Mouse (Mus musculus): ENCODE results near the gene Arcn1. TPM values are rescaled to one million over a fixed set of nuclear protein-coding genes. Genes with fewer than 3 reads are reported as not detected.

The Arcn1 gene
- polyA plus RNA-seq (2015; fragmentation: Nextera tagmentation; extraction: Ambion mirVana) = 113 and 121 TPM in 2 replicates

GRCm38 (mm10) chr9:44767101-44768028 lies at the start of gene Arcn1, which contains the start of gene Ift46:
Arcn1 (minus strand) TSS chr9:44767845.
Ift46 (plus strand) TSS chr9:44767908.
- no peak for TF ChIP-seq CTCF (IDR thresholded peaks at IDR 0.05; ENCODE audit: low read depth)
- Histone ChIP-seq H3K9me3 (ENCODE audit: control insufficient read depth) (no peaks in the 10 kb centered on the region), H3K4me2 (replicated peaks; ENCODE audit: low read depth) (peak within 1 kb of the TSS; percentile 68), H3K9ac (ENCODE audit: low read depth, low read length) (peak within 1 kb of the TSS; percentile 99), H3K27ac (ENCODE audit: low read depth, low read length) (peak within 1 kb of the TSS; percentile 98), H3K36me3 (ENCODE audit: control insufficient read depth, insufficient read depth) (no peaks in the 10 kb centered on the region), H3K4me1 (replicated peaks; ENCODE audit: control insufficient read depth, insufficient read depth, low read length) (0 out of 2 replicates have a peak, but pooled peaks cover 7% of the 10 kb centered on the region), H3K4me3 (ENCODE audit: low read depth, low read length) (peak within 1 kb of the TSS; percentile 94), H3K27me3 (replicated peaks; ENCODE audit: control insufficient read depth, insufficient read depth, low read length) (no peaks in the 10 kb centered on the region)
- peak; percentile 85 for ATAC-seq
- under 1% methylated on average over 82 of the region's 82 CpGs for WGBS

GRCm38 (mm10) chr9:44814179-44814578 lies 46.5 kb upstream of the Arcn1 start:
- Histone ChIP-seq H3K36me3 (ENCODE audit: control insufficient read depth, insufficient read depth) (peaks cover 99% of the 10 kb centered on the region), H3K9me3 (ENCODE audit: control insufficient read depth) (no peaks in the 10 kb centered on the region), H3K4me2 (replicated peaks; ENCODE audit: low read depth) (no peak overlapping the region), H3K4me3 (ENCODE audit: low read depth, low read length) (no peak overlapping the region), H3K27me3 (replicated peaks; ENCODE audit: control insufficient read depth, insufficient read depth, low read length) (no peaks in the 10 kb centered on the region), H3K9ac (ENCODE audit: low read depth, low read length) (no peak overlapping the region), H3K27ac (ENCODE audit: low read depth, low read length) (no peak overlapping the region), H3K4me1 (replicated peaks; ENCODE audit: control insufficient read depth, insufficient read depth, low read length) (no peaks in the 10 kb centered on the region)
- no peak for ATAC-seq
- WGBS = 95% methylated on average over 8 of the region's 8 CpGs
- TF ChIP-seq CTCF (IDR thresholded peaks at IDR 0.05; ENCODE audit: low read depth) = no peak

DNA sequence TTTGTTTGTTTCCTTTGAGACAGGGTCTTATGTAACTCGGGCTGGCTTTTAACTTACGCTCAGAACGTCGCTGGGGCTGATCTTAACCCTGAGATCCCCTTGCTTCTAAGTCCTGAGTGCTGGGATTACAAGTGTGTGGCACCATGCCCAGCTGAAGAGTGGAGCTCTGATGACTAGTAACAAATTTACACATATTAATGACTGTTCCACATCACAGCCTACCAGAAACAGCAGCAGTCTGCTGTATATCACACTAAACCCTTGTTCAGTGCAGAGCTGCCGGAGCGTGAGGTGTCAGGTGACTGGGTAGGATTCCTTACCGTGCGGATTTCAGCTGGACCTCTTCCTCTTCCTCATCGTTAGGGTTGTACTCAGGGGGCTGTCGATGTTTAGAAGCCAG lies 42.7 kb upstream of the Arcn1 start:
- ATAC-seq = no peak
- Histone ChIP-seq H3K27ac (ENCODE audit: low read depth, low read length) (no peak overlapping the region), H3K9me3 (ENCODE audit: control insufficient read depth) (no peaks in the 10 kb centered on the region), H3K4me2 (replicated peaks; ENCODE audit: low read depth) (no peak overlapping the region), H3K36me3 (ENCODE audit: control insufficient read depth, insufficient read depth) (peaks cover 95% of the 10 kb centered on the region), H3K4me1 (replicated peaks; ENCODE audit: control insufficient read depth, insufficient read depth, low read length) (no peaks in the 10 kb centered on the region), H3K27me3 (replicated peaks; ENCODE audit: control insufficient read depth, insufficient read depth, low read length) (no peaks in the 10 kb centered on the region), H3K4me3 (ENCODE audit: low read depth, low read length) (no peak overlapping the region), H3K9ac (ENCODE audit: low read depth, low read length) (no peak overlapping the region)
- WGBS = 89% methylated on average over 10 of the region's 10 CpGs
- TF ChIP-seq CTCF (IDR thresholded peaks at IDR 0.05; ENCODE audit: low read depth) = no peak

- Histone ChIP-seq H3K4me2 (replicated peaks; ENCODE audit: low read depth) (no peak overlapping the region), H3K27me3 (replicated peaks; ENCODE audit: control insufficient read depth, insufficient read depth, low read length) (no peaks in the 10 kb centered on the region), H3K4me1 (replicated peaks; ENCODE audit: control insufficient read depth, insufficient read depth, low read length) (no peaks in the 10 kb centered on the region), H3K9me3 (ENCODE audit: control insufficient read depth) (no peaks in the 10 kb centered on the region), H3K9ac (ENCODE audit: low read depth, low read length) (no peak overlapping the region), H3K36me3 (ENCODE audit: control insufficient read depth, insufficient read depth) (peaks cover 76% of the 10 kb centered on the region), H3K27ac (ENCODE audit: low read depth, low read length) (no peak overlapping the region), H3K4me3 (ENCODE audit: low read depth, low read length) (no peak overlapping the region)
- no peak for TF ChIP-seq CTCF (IDR thresholded peaks at IDR 0.05; ENCODE audit: low read depth)
- WGBS = 95% methylated on average over 10 of the region's 10 CpGs
- ATAC-seq = no peak
These were observed 40.1 kb upstream of the Arcn1 start for GRCm38 (mm10) chr9:44807778-44808177.

GRCm38 (mm10) chr9:44807141-44807540 lies 39.5 kb upstream of the Arcn1 start:
- H3K27ac ChIP-seq (ENCODE audit: low read depth, low read length) = no peak overlapping the region
- peaks cover 70% of the 10 kb centered on the region for H3K36me3 ChIP-seq (ENCODE audit: control insufficient read depth, insufficient read depth)
- no peaks in the 10 kb centered on the region for H3K9me3 ChIP-seq (ENCODE audit: control insufficient read depth)
- no peaks in the 10 kb centered on the region for H3K4me1 ChIP-seq (replicated peaks; ENCODE audit: control insufficient read depth, insufficient read depth, low read length)
- H3K9ac ChIP-seq (ENCODE audit: low read depth, low read length) = no peak overlapping the region
- H3K4me2 ChIP-seq (replicated peaks; ENCODE audit: low read depth) = no peak overlapping the region
- no peak overlapping the region for H3K4me3 ChIP-seq (ENCODE audit: low read depth, low read length)
- WGBS = 75% methylated on average over 5 of the region's 5 CpGs
- TF ChIP-seq CTCF (IDR thresholded peaks at IDR 0.05; ENCODE audit: low read depth) = no peak
- no peak for ATAC-seq
- H3K27me3 ChIP-seq (replicated peaks; ENCODE audit: control insufficient read depth, insufficient read depth, low read length) = no peaks in the 10 kb centered on the region

DNA sequence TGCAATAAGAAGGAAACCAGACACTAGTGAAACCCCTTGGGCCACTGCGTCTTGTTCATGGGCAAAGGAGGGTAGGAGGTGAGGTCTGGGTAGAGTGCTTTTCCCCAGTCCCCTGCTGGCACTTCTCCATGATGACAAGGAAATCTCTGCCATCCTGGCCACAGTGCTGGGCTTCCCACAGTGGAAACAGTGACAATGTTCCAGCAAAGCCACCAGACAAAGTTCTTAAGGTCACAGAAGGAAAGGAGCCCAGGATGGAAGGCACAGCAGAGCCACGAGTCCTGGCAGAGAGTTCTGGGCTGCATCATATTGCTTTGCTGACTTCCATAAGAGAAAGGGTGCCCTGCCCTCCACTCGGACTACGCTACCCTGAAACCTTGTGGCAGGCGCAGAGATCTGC lies 37.9 kb upstream of the Arcn1 start:
- peaks cover 55% of the 10 kb centered on the region for H3K36me3 ChIP-seq (ENCODE audit: control insufficient read depth, insufficient read depth)
- H3K9ac ChIP-seq (ENCODE audit: low read depth, low read length) = no peak overlapping the region
- H3K4me1 ChIP-seq (replicated peaks; ENCODE audit: control insufficient read depth, insufficient read depth, low read length) = no peaks in the 10 kb centered on the region
- no peak overlapping the region for H3K4me2 ChIP-seq (replicated peaks; ENCODE audit: low read depth)
- no peaks in the 10 kb centered on the region for H3K9me3 ChIP-seq (ENCODE audit: control insufficient read depth)
- WGBS = 92% methylated on average over 5 of the region's 5 CpGs
- no peak overlapping the region for H3K27ac ChIP-seq (ENCODE audit: low read depth, low read length)
- ATAC-seq = no peak; the same call in 1 of the 2 replicates
- no peak overlapping the region for H3K4me3 ChIP-seq (ENCODE audit: low read depth, low read length)
- no peak for TF ChIP-seq CTCF (IDR thresholded peaks at IDR 0.05; ENCODE audit: low read depth)
- no peaks in the 10 kb centered on the region for H3K27me3 ChIP-seq (replicated peaks; ENCODE audit: control insufficient read depth, insufficient read depth, low read length)
